Mouse (Mus musculus) E14TG2a.4 (cell line): ENCODE data around the gene Psg23.
"Not testable (repeated sequence)": the region's sequence is repeated elsewhere in the genome, so short reads cannot be mapped to it uniquely, and the experiment has no call there.

ENCODE experiments used
- CTCF ChIP-seq: conservative IDR thresholded peaks from 2 replicates; pipeline ENCODE4 v1.5.1; 2014; ENCODE audit warnings: low read length
- NANOG ChIP-seq: IDR thresholded peaks from 2 replicates; pipeline ENCODE4 v1.6.1; 2014; ENCODE audit warnings: borderline replicate concordance, low read length, mixed read lengths
- POU5F1 ChIP-seq: IDR thresholded peaks from 2 replicates; pipeline ENCODE4 v1.6.1; 2014; ENCODE audit warnings: low read length, borderline replicate concordance

- TF ChIP-seq CTCF, NANOG, POU5F1: not testable (repeated sequence)
Observed at GRCm38 (mm10) chr7:18656625-18657024, 40.3 kb upstream of the Psg23 start, which contains the start of gene Psg21.
